Mouse (Mus musculus) left cerebral cortex, postnatal 36 days (tissue): ENCODE data around the gene Pla2g4a. TPM values are rescaled to one million over a fixed set of nuclear protein-coding genes. Genes with fewer than 3 reads are reported as not detected.

Experiments
- total RNA-seq, 2 experiments: library from RNA; stranded (reverse); gene quantifications; 2 replicates each; pipeline ENCODE4 v1.2.3; 2021

Pla2g4a gene
- total RNA-seq, 2 experiments from 2014 or later: 1.6 to 1.8 TPM

Other genes with a start within 250 kb of the Pla2g4a start
- gene Ptgs2, start 138.7 kb upstream of the Pla2g4a start, total RNA-seq: 10 to 100 TPM; 12.7 to 17.0 TPM